Mouse (Mus musculus) cortical plate, adult 2 months (tissue): ENCODE measurements around the gene Slc2a10. TPM values are rescaled to one million over a fixed set of nuclear protein-coding genes. Genes with fewer than 3 reads are reported as not detected.

Source experiments
- H3K27ac ChIP-seq: fragments of 200-500 bp; 2 replicates; pipeline ENCODE4 v1.5.1; 2012; ENCODE audit warnings: low read length, control low read depth, inconsistent platforms; ENCODE audit not compliant: insufficient read depth
- H3K4me1 ChIP-seq: fragments of 200-500 bp; 2 replicates; pipeline ENCODE4 v1.6.1; 2011; ENCODE audit warnings: low read length; ENCODE audit not compliant: control insufficient read depth, insufficient read depth
- H3K4me3 ChIP-seq: fragments of 200-500 bp; 2 replicates; pipeline ENCODE4 v1.5.1; 2011; ENCODE audit warnings: mild to moderate bottlenecking, low read length, control low read depth; ENCODE audit not compliant: insufficient read depth
- CTCF ChIP-seq: fragments of 200-500 bp; IDR thresholded peaks from 2 replicates; pipeline ENCODE4 v1.5.1; 2011; ENCODE audit warnings: mild to moderate bottlenecking, control low read depth, low read length; ENCODE audit not compliant: insufficient read depth; ENCODE audit errors: extremely low read depth
- POLR2A ChIP-seq: fragments of 200-500 bp; IDR thresholded peaks from 2 replicates; pipeline ENCODE4 v1.6.1; 2011; ENCODE audit warnings: mild to moderate bottlenecking, low read length, control low read depth; ENCODE audit not compliant: insufficient read depth; ENCODE audit errors: extremely low read depth
- polyA plus RNA-seq: library from polyadenylated mRNA; depleted of rRNA; stranded (reverse); fragments of >200 nt; gene quantifications from 2 replicates; pipeline ENCODE4 v1.2.3, GENCODE M21; 2012; rRNA removed

The Slc2a10 gene
- polyA plus RNA-seq, 1 experiment, result 1.7 TPM

DNA sequence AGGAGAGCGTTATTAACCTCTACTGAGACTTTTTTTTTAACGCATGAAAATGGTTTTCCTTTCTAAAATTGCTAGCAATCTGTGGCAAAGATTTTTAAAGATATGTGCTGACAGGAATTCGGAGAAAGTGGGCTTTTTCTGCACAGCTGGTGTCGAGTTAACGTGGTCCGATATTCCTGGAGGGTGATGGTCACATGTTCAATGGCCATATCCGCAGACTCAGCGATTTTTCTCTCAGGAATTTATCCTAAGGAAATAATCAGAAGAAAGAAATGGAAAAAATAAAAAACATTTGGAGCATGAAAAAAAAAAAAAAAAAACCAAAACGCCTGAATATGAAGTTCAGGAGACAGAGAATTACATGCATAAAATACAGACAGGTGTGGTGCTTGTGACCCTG lies 64.2 kb downstream of the Slc2a10 start:
- Histone ChIP-seq H3K4me1 (no peaks in the 10 kb centered on the region), H3K27ac (no peak overlapping the region), H3K4me3 (no peak overlapping the region)
- no peak for TF ChIP-seq POLR2A
- TF ChIP-seq CTCF, result no peak

DNA sequence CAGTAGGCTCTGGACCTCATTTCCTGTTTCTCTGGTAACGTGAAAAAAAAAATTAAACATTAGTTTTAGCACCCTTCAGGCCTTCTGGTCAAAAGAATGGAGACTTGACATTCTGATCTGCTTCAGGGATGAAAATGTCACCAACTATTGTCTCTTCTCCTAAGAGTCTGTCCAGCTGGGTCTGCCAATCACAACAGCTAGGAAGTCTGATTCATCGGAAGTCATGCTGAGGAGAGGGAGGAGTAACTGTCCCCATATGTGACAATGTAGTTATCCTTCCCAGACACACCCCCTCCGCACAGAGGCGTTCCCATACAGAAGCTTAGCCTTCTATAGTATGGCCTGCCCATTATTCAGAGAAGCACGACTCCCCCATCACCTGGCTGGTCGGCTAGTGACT lies 65.3 kb downstream of the Slc2a10 start:
- no peak overlapping the region for H3K4me3 ChIP-seq
- no peaks in the 10 kb centered on the region for H3K4me1 ChIP-seq
- TF ChIP-seq CTCF, result no peak
- TF ChIP-seq POLR2A, result no peak
- H3K27ac ChIP-seq, result no peak overlapping the region

Other genes starting within 250 kb of the Slc2a10 start
- gene Slc35c2, start 215.9 kb upstream of the Slc2a10 start, polyA plus RNA-seq, result 53.6 and 56.1 TPM in 2 replicates
- gene Elmo2, start 177.3 kb upstream of the Slc2a10 start, polyA plus RNA-seq, result 139 and 153 TPM in 2 replicates
- gene Zfp663, start 135.1 kb upstream of the Slc2a10 start, polyA plus RNA-seq, result 0.04 TPM in 1 of 2 replicates, not detected in the other
- gene Zfp334, start 115.5 kb upstream of the Slc2a10 start, polyA plus RNA-seq, result 8.7 and 9.1 TPM in 2 replicates
- not detected in 2 replicates for gene Ocstamp, start 103.4 kb upstream of the Slc2a10 start, polyA plus RNA-seq
- gene Slc13a3, start 30.6 kb upstream of the Slc2a10 start, polyA plus RNA-seq, result 14.0 and 16.0 TPM in 2 replicates
- gene Trp53rka, start 10.5 kb upstream of the Slc2a10 start, polyA plus RNA-seq, result 25.2 and 26.5 TPM in 2 replicates
- gene Eya2, start 91.2 kb downstream of the Slc2a10 start, polyA plus RNA-seq, result 3.6 and 4.6 TPM in 2 replicates